Mouse (Mus musculus): ENCODE data around the gene Tbc1d2b.

The Tbc1d2b gene

GRCm38 (mm10) chr9:90195000-90195399, 75.6 kb downstream of the Tbc1d2b start:
- in situ Hi-C loops (cut with MboI; ENCODE audit: low pct_unique_long_range_greater_than_20kb in 1 of 2, low sequenced_read_pairs in 2 of 2, unreplicated experiment in 1 of 2), result no loop called here

DNA sequence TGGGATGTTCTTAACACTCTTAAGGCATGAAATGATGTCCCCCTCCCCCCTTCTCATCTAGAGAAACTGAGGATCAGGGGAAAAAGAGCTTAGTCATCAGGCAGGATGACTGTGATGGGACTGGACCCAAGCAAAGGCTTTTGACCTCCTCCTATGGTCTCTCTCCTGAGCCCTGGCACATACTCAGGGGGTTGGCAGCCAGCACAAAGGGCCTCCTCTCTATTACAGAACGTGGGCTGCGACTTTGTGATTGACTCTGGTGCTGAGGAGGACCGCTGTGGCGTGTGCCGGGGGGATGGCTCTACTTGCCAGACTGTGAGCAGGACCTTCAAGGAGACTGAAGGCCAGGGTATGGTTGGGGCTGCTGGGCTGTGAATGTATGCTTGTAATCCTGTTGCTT, 81.2 kb downstream of the Tbc1d2b start:
- in situ Hi-C loops (cut with MboI; ENCODE audit: low pct_unique_long_range_greater_than_20kb in 1 of 2, low sequenced_read_pairs in 2 of 2, unreplicated experiment in 1 of 2), result no loop called here

DNA sequence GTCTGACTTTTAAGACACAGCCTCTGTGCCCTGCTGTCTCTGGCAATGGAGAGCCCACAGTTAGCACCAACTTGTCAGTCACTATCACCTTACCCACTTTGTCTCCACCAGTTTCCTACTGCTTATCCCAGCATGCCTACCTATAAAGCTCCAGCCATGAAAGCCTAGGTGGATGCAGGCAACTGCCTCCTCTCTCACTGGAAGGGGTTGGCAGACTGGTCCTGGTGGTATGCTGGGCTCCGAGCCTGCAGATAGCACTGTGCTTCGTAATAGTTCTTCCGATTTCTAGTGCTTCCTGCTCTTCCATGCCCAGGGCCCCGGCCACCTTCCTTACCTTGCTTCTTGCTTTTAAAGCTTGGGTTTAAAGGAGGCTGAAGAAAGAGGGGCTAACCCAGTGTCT, 81.7 kb downstream of the Tbc1d2b start:
- in situ Hi-C loops (cut with MboI; ENCODE audit: low pct_unique_long_range_greater_than_20kb in 1 of 2, low sequenced_read_pairs in 2 of 2, unreplicated experiment in 1 of 2), result no loop called here

DNA sequence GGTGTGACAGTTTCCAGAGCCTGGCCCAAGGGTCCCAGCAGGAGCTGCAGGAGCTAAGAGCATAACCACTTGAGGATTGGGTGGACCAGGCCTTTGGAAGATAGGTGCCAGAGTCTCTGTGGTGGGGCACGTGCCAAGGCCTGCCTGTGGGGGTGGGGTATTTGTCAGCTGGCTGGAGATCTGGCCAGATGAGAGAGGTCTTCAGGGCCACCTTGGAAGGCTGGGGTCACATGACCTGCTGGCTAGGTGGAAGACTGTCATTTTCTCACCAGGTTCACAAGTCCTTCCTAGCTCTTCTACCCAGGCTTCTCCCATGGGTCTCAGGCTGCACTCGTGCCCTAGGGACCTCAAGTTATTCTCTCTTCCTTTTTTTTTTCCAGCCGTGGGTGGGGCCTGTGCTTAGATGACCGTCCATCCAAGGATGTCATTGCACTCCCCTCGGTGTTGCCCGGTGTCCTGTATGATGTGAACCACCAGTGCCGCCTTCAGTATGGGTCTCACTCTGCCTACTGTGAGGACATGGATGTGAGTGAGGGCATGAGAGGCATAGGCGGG, 85.2 kb downstream of the Tbc1d2b start:
- in situ Hi-C loops (cut with MboI; ENCODE audit: low pct_unique_long_range_greater_than_20kb in 1 of 2, low sequenced_read_pairs in 2 of 2, unreplicated experiment in 1 of 2), result no loop called here

- in situ Hi-C loops (cut with MboI; ENCODE audit: low pct_unique_long_range_greater_than_20kb in 1 of 2, low sequenced_read_pairs in 2 of 2, unreplicated experiment in 1 of 2), result no loop called here
Measured at GRCm38 (mm10) chr9:90184116-90184515, 86.5 kb downstream of the Tbc1d2b start.

- in situ Hi-C loops (cut with MboI; ENCODE audit: low pct_unique_long_range_greater_than_20kb in 1 of 2, low sequenced_read_pairs in 2 of 2, unreplicated experiment in 1 of 2), result no loop called here
Measured at GRCm38 (mm10) chr9:90183550-90183949, 87.1 kb downstream of the Tbc1d2b start.

GRCm38 (mm10) chr9:90182636-90183421, 87.8 kb downstream of the Tbc1d2b start:
- in situ Hi-C loops (cut with MboI; ENCODE audit: low pct_unique_long_range_greater_than_20kb in 1 of 2, low sequenced_read_pairs in 2 of 2, unreplicated experiment in 1 of 2), result no loop called here

GRCm38 (mm10) chr9:90181656-90182388, 88.8 kb downstream of the Tbc1d2b start:
- in situ Hi-C loops (cut with MboI; ENCODE audit: low pct_unique_long_range_greater_than_20kb in 1 of 2, low sequenced_read_pairs in 2 of 2, unreplicated experiment in 1 of 2), result no loop called here

GRCm38 (mm10) chr9:90179409-90179808, 91.2 kb downstream of the Tbc1d2b start:
- in situ Hi-C loops (cut with MboI; ENCODE audit: low pct_unique_long_range_greater_than_20kb in 1 of 2, low sequenced_read_pairs in 2 of 2, unreplicated experiment in 1 of 2), result no loop called here

- in situ Hi-C loops (cut with MboI; ENCODE audit: low pct_unique_long_range_greater_than_20kb in 1 of 2, low sequenced_read_pairs in 2 of 2, unreplicated experiment in 1 of 2), result no loop called here
Measured at GRCm38 (mm10) chr9:90173330-90173729, 97.3 kb downstream of the Tbc1d2b start.

GRCm38 (mm10) chr9:90172528-90173321, 97.9 kb downstream of the Tbc1d2b start:
- in situ Hi-C loops (cut with MboI; ENCODE audit: low pct_unique_long_range_greater_than_20kb in 1 of 2, low sequenced_read_pairs in 2 of 2, unreplicated experiment in 1 of 2), result no loop called here

DNA sequence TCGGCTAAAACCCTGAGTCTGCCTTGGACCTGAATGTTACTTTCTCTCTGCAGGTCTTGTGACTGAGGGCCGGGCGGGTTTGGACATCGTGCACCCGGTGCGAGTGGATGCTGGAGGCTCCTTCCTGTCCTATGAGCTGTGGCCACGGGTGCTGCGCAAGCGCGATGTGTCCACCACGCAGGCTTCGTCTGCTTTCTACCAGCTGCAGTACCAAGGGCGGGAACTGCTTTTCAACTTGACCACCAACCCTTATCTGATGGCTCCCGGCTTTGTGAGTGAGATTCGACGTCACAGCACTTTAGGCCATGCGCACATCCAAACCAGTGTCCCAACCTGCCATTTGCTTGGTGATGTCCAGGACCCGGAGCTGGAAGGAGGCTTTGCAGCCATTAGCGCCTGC, 99.2 kb downstream of the Tbc1d2b start:
- in situ Hi-C loops (cut with MboI; ENCODE audit: low pct_unique_long_range_greater_than_20kb in 1 of 2, low sequenced_read_pairs in 2 of 2, unreplicated experiment in 1 of 2), result no loop called here

DNA sequence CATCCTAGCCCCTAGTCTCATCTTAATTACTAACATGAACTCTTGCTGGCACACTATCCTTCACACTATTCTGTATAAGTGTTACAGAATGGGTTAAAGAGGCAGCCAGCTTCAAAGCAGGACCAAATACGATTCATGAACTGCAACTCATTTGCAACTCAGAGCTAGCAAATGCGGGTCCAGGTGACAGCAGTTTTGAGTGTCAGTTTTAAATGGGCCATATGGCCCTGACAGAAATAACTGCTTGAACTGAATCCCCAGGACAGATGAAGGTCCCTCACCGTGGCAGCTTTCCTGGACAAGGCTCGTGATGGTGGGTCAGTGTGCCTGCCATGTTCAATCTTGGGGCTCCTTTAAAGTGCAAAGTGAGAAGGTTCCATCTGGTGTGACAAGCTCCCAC, 100.6 kb downstream of the Tbc1d2b start:
- in situ Hi-C loops (cut with MboI; ENCODE audit: low pct_unique_long_range_greater_than_20kb in 1 of 2, low sequenced_read_pairs in 2 of 2, unreplicated experiment in 1 of 2), result no loop called here

DNA sequence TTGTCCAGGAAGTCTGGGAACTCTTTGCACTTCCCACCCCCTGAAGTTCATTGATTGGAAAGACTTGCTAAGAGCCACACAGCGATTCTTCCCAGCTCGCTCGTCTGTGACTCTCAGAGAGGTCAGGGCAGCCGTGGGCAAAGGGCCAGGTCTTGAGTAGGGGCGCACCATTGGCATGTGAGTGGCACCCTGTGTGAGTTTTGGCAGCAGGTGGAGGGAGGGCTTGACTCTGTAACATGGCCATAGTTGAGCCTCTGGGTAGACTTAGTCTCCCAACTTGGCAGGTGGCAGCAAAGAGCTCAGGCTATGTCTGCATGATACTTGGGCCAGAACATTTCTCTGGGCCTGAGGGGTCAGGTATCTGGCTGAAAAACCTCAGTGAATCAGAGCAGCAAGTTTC, 104.0 kb downstream of the Tbc1d2b start:
- in situ Hi-C loops (cut with MboI; ENCODE audit: low pct_unique_long_range_greater_than_20kb in 1 of 2, low sequenced_read_pairs in 2 of 2, unreplicated experiment in 1 of 2), result no loop called here

GRCm38 (mm10) chr9:90165590-90165989, 105.0 kb downstream of the Tbc1d2b start:
- in situ Hi-C loops (cut with MboI; ENCODE audit: low pct_unique_long_range_greater_than_20kb in 1 of 2, low sequenced_read_pairs in 2 of 2, unreplicated experiment in 1 of 2), result no loop called here

DNA sequence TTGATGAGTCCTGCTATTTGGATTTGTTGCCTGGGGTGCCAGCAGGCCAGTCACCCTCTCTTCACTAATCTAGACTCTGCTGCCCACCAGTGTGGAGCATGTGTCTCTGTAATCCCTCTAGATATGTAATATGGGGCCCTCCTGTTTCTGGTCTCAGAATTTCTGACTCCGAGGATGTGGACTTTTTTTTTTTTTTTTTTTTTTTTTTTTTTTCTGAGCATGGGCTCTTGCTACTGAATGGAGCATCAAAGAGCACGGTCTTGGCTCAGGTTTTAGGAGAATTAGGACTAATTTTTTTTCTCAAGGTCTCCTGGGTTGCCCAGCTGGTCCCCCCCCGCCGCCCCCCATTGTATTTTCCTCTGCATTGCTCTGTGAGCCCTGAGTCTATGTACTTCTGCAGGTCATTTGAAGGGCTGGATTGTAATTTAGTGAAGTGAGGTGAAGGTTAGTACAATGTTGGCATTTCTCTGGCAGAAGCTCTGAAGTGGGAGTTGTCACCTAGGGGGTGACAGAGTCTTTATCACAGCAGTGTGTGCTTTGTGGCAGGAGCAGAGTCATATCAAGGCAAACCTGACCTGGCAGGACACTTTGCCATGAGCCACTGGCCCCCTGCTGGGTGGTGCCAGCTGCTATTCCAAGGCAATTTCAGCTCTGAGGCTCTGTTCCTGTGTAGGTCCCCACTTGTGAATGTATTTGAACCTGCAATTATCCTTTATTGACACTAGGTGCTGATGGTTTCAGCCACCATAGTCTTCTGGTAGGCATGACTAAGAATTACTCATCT, 105.7 kb downstream of the Tbc1d2b start:
- in situ Hi-C loops (cut with MboI; ENCODE audit: low pct_unique_long_range_greater_than_20kb in 1 of 2, low sequenced_read_pairs in 2 of 2, unreplicated experiment in 1 of 2), result no loop called here

DNA sequence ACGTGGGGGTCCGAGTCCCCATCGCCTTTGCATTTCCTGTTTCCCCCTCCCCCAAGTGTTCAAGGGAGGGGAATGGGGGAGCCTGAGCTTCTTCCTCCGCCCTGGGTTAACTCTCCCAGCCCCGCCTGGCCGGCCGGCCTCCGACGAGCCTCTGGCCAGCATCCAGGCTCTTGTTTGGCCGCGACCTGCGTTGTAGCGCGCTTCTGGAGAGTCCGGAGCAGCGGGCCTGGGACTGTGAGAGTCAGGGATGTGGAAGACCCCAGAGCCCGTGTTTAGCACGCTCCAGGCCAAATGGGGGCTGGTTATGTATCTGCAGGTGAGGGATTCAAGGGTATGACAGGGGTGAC, 106.9 kb downstream of the Tbc1d2b start:
- in situ Hi-C loops (cut with MboI; ENCODE audit: low pct_unique_long_range_greater_than_20kb in 1 of 2, low sequenced_read_pairs in 2 of 2, unreplicated experiment in 1 of 2), result no loop called here
